Mouse (Mus musculus): ENCODE measurements at regions not wholly inside any gene's neighbourhood (a gene's known extent, or its start where the extent isn't known, plus 50 kb on each side); places are given as distances from the start of the nearest gene placed in this dataset.

- no peak overlapping the region for H3K4me2 ChIP-seq
- 40% methylated on average over 6 of the region's 6 CpGs for WGBS
- H3K4me1 ChIP-seq (replicated peaks) = no peaks in the 10 kb centered on the region
- H3K4me3 ChIP-seq = no peak overlapping the region
- H3K27ac ChIP-seq (ENCODE audit: poor library complexity, severe bottlenecking) = no peak overlapping the region
- H3K27me3 ChIP-seq (replicated peaks) = no peaks in the 10 kb centered on the region
- no peak overlapping the region for H3K9ac ChIP-seq
- no peaks in the 10 kb centered on the region for H3K9me3 ChIP-seq (replicated peaks)
- ATAC-seq (ENCODE audit: insufficient number of reproducible peaks, low FRiP score) = no peak
- H3K36me3 ChIP-seq = no peaks in the 10 kb centered on the region
These were observed 256.7 kb downstream of the Ice1 start for GRCm38 (mm10) chr13:70380772-70381171.

GRCm38 (mm10) chr13:70385292-70385691, 252.1 kb downstream of the Ice1 start:
- no peak overlapping the region for H3K4me2 ChIP-seq
- no peak for ATAC-seq (ENCODE audit: insufficient number of reproducible peaks, low FRiP score)
- no peaks in the 10 kb centered on the region for H3K9me3 ChIP-seq (replicated peaks)
- WGBS = 70% methylated on average over 8 of the region's 8 CpGs
- no peak overlapping the region for H3K4me3 ChIP-seq
- H3K4me1 ChIP-seq (replicated peaks) = no peaks in the 10 kb centered on the region
- H3K36me3 ChIP-seq = no peaks in the 10 kb centered on the region
- no peak overlapping the region for H3K27ac ChIP-seq (ENCODE audit: poor library complexity, severe bottlenecking)
- no peaks in the 10 kb centered on the region for H3K27me3 ChIP-seq (replicated peaks)
- no peak overlapping the region for H3K9ac ChIP-seq

- no peaks in the 10 kb centered on the region for H3K27me3 ChIP-seq (replicated peaks)
- no peaks in the 10 kb centered on the region for H3K4me1 ChIP-seq (replicated peaks)
- no peak overlapping the region for H3K27ac ChIP-seq (ENCODE audit: poor library complexity, severe bottlenecking)
- H3K36me3 ChIP-seq = no peaks in the 10 kb centered on the region
- no peak overlapping the region for H3K4me3 ChIP-seq
- no peak overlapping the region for H3K4me2 ChIP-seq
- 73% methylated on average over 1 of the region's 1 CpGs for WGBS
- no peak overlapping the region for H3K9ac ChIP-seq
- no peaks in the 10 kb centered on the region for H3K9me3 ChIP-seq (replicated peaks)
- no peak for ATAC-seq (ENCODE audit: insufficient number of reproducible peaks, low FRiP score)
These were observed 224.6 kb downstream of the Ice1 start for GRCm38 (mm10) chr13:70412788-70413187.

GRCm38 (mm10) chr13:70418156-70418555, 219.3 kb downstream of the Ice1 start:
- 82% methylated on average over 2 of the region's 2 CpGs for WGBS
- Histone ChIP-seq H3K9me3 (replicated peaks) (no peaks in the 10 kb centered on the region), H3K4me3 (no peak overlapping the region), H3K27ac (ENCODE audit: poor library complexity, severe bottlenecking) (no peak overlapping the region), H3K4me2 (no peak overlapping the region), H3K36me3 (no peaks in the 10 kb centered on the region), H3K4me1 (replicated peaks) (no peaks in the 10 kb centered on the region), H3K27me3 (replicated peaks) (no peaks in the 10 kb centered on the region), H3K9ac (no peak overlapping the region)
- ATAC-seq (ENCODE audit: insufficient number of reproducible peaks, low FRiP score) = no peak

GRCm38 (mm10) chr13:70439419-70439818, 198.0 kb downstream of the Ice1 start:
- no peaks in the 10 kb centered on the region for H3K27me3 ChIP-seq (replicated peaks)
- no peak overlapping the region for H3K9ac ChIP-seq
- H3K4me1 ChIP-seq (replicated peaks) = no peaks in the 10 kb centered on the region
- H3K4me2 ChIP-seq = no peak overlapping the region
- no peaks in the 10 kb centered on the region for H3K36me3 ChIP-seq
- H3K27ac ChIP-seq (ENCODE audit: poor library complexity, severe bottlenecking) = no peak overlapping the region
- no peak for ATAC-seq (ENCODE audit: insufficient number of reproducible peaks, low FRiP score)
- no peaks in the 10 kb centered on the region for H3K9me3 ChIP-seq (replicated peaks)
- no peak overlapping the region for H3K4me3 ChIP-seq
- WGBS = 50% methylated on average over 1 of the region's 1 CpGs

- H3K4me2 ChIP-seq = no peak overlapping the region
- ATAC-seq (ENCODE audit: insufficient number of reproducible peaks, low FRiP score) = no peak
- H3K4me1 ChIP-seq (replicated peaks) = no peaks in the 10 kb centered on the region
- H3K9me3 ChIP-seq (replicated peaks) = no peaks in the 10 kb centered on the region; the same call in 1 of the 2 replicates
- 86% methylated on average over 4 of the region's 4 CpGs for WGBS
- no peak overlapping the region for H3K9ac ChIP-seq
- no peaks in the 10 kb centered on the region for H3K27me3 ChIP-seq (replicated peaks)
- H3K27ac ChIP-seq (ENCODE audit: poor library complexity, severe bottlenecking) = no peak overlapping the region
- no peaks in the 10 kb centered on the region for H3K36me3 ChIP-seq
- H3K4me3 ChIP-seq = no peak overlapping the region
These were observed 190.5 kb downstream of the Ice1 start for GRCm38 (mm10) chr13:70446940-70447339.

GRCm38 (mm10) chr13:70454592-70455390, 182.6 kb downstream of the Ice1 start:
- no peak for ATAC-seq (ENCODE audit: insufficient number of reproducible peaks, low FRiP score)
- H3K4me2 ChIP-seq = no peak overlapping the region
- 73% methylated on average over 4 of the region's 4 CpGs for WGBS
- H3K27me3 ChIP-seq (replicated peaks) = no peaks in the 10 kb centered on the region
- H3K4me3 ChIP-seq = no peak overlapping the region
- no peaks in the 10 kb centered on the region for H3K36me3 ChIP-seq
- no peak overlapping the region for H3K9ac ChIP-seq
- no peaks in the 10 kb centered on the region for H3K9me3 ChIP-seq (replicated peaks)
- H3K27ac ChIP-seq (ENCODE audit: poor library complexity, severe bottlenecking) = no peak overlapping the region
- no peaks in the 10 kb centered on the region for H3K4me1 ChIP-seq (replicated peaks)

- Histone ChIP-seq H3K9ac (no peak overlapping the region), H3K9me3 (replicated peaks) (no peaks in the 10 kb centered on the region), H3K36me3 (no peaks in the 10 kb centered on the region), H3K4me3 (no peak overlapping the region), H3K27me3 (replicated peaks) (no peaks in the 10 kb centered on the region), H3K4me1 (replicated peaks) (no peaks in the 10 kb centered on the region), H3K27ac (ENCODE audit: poor library complexity, severe bottlenecking) (no peak overlapping the region), H3K4me2 (no peak overlapping the region)
- ATAC-seq (ENCODE audit: insufficient number of reproducible peaks, low FRiP score) = no peak
- 65% methylated on average over 3 of the region's 3 CpGs for WGBS
These were observed 179.0 kb downstream of the Ice1 start for GRCm38 (mm10) chr13:70458406-70458805.

GRCm38 (mm10) chr13:70464996-70465395, 172.4 kb downstream of the Ice1 start:
- H3K27ac ChIP-seq (ENCODE audit: poor library complexity, severe bottlenecking) = no peak overlapping the region
- no peak for ATAC-seq (ENCODE audit: insufficient number of reproducible peaks, low FRiP score)

GRCm38 (mm10) chr13:70474746-70475145, 162.7 kb downstream of the Ice1 start:
- no peak overlapping the region for H3K9ac ChIP-seq
- no peak overlapping the region for H3K4me3 ChIP-seq
- no peaks in the 10 kb centered on the region for H3K4me1 ChIP-seq (replicated peaks)
- no peak overlapping the region for H3K4me2 ChIP-seq
- no peak for ATAC-seq (ENCODE audit: insufficient number of reproducible peaks, low FRiP score)
- H3K27ac ChIP-seq (ENCODE audit: poor library complexity, severe bottlenecking) = no peak overlapping the region
- H3K36me3 ChIP-seq = no peaks in the 10 kb centered on the region
- 73% methylated on average over 4 of the region's 4 CpGs for WGBS
- no peaks in the 10 kb centered on the region for H3K27me3 ChIP-seq (replicated peaks)
- no peaks in the 10 kb centered on the region for H3K9me3 ChIP-seq (replicated peaks)

More at GRCm38 (mm10) chr13:70464996-70465395, 172.4 kb downstream of the Ice1 start:
- Histone ChIP-seq H3K36me3 (no peaks in the 10 kb centered on the region), H3K4me3 (no peak overlapping the region), H3K9ac (no peak overlapping the region), H3K4me1 (replicated peaks) (no peaks in the 10 kb centered on the region), H3K9me3 (replicated peaks) (no peaks in the 10 kb centered on the region), H3K27me3 (replicated peaks) (no peaks in the 10 kb centered on the region), H3K4me2 (no peak overlapping the region)
- 67% methylated on average over 5 of the region's 5 CpGs for WGBS

GRCm38 (mm10) chr13:70475366-70475765, 162.1 kb downstream of the Ice1 start:
- no peak overlapping the region for H3K9ac ChIP-seq
- H3K36me3 ChIP-seq = no peaks in the 10 kb centered on the region
- no peak overlapping the region for H3K4me3 ChIP-seq
- H3K27ac ChIP-seq (ENCODE audit: poor library complexity, severe bottlenecking) = no peak overlapping the region
- H3K4me2 ChIP-seq = no peak overlapping the region
- WGBS = 51% methylated on average over 2 of the region's 2 CpGs
- no peaks in the 10 kb centered on the region for H3K4me1 ChIP-seq (replicated peaks)
- H3K9me3 ChIP-seq (replicated peaks) = no peaks in the 10 kb centered on the region
- H3K27me3 ChIP-seq (replicated peaks) = no peaks in the 10 kb centered on the region
- no peak for ATAC-seq (ENCODE audit: insufficient number of reproducible peaks, low FRiP score)

- WGBS = 63% methylated on average over 4 of the region's 4 CpGs
- Histone ChIP-seq H3K4me1 (replicated peaks) (no peaks in the 10 kb centered on the region), H3K9me3 (replicated peaks) (no peaks in the 10 kb centered on the region), H3K36me3 (no peaks in the 10 kb centered on the region), H3K4me3 (no peak overlapping the region), H3K27ac (ENCODE audit: poor library complexity, severe bottlenecking) (no peak overlapping the region), H3K4me2 (no peak overlapping the region), H3K9ac (no peak overlapping the region), H3K27me3 (replicated peaks) (no peaks in the 10 kb centered on the region)
- no peak for ATAC-seq (ENCODE audit: insufficient number of reproducible peaks, low FRiP score)
These were observed 138.1 kb downstream of the Ice1 start for GRCm38 (mm10) chr13:70499302-70499701.
